Mouse (Mus musculus): ENCODE measurements around the gene Cd93. TPM values are rescaled to one million over a fixed set of nuclear protein-coding genes. Genes with fewer than 3 reads are reported as not detected.
A peak's percentile ranks its signal among the peaks of the same experiment; 100 is the strongest.

The Cd93 gene
- polyA plus RNA-seq (2015; fragmentation: Nextera tagmentation; extraction: Ambion mirVana) = 7.4 and 7.5 TPM in 2 replicates

- Histone ChIP-seq H3K9me3 (ENCODE audit: control insufficient read depth, low read length) (no peaks in the 10 kb centered on the region), H3K4me1 (replicated peaks; ENCODE audit: control insufficient read depth, insufficient read depth, low read length) (no peaks in the 10 kb centered on the region), H3K9ac (replicated peaks; ENCODE audit: low read depth, low read length) (no peak within 1 kb of the TSS), H3K36me3 (ENCODE audit: control insufficient read depth, insufficient read depth) (no peaks in the 10 kb centered on the region), H3K27me3 (replicated peaks; ENCODE audit: control insufficient read depth, insufficient read depth, low read length) (no peaks in the 10 kb centered on the region), H3K4me3 (replicated peaks; ENCODE audit: low read length) (no peak within 1 kb of the TSS), H3K27ac (ENCODE audit: low read length) (peak within 1 kb of the TSS; percentile 30; the same call in 1 of the 2 replicates), H3K4me2 (ENCODE audit: low read length) (no peak within 1 kb of the TSS)
- WGBS = 65% methylated on average over 13 of the region's 13 CpGs
- no peak for ATAC-seq
Observed at GRCm38 (mm10) chr2:148443249-148443958, at the start of gene Cd93. TSS of gene Cd93 (minus strand) at chr2:148443563.

- Histone ChIP-seq H3K36me3 (ENCODE audit: control insufficient read depth, insufficient read depth) (no peaks in the 10 kb centered on the region), H3K27me3 (replicated peaks; ENCODE audit: control insufficient read depth, insufficient read depth, low read length) (no peaks in the 10 kb centered on the region), H3K4me1 (replicated peaks; ENCODE audit: control insufficient read depth, insufficient read depth, low read length) (no peaks in the 10 kb centered on the region), H3K4me3 (replicated peaks; ENCODE audit: low read length) (no peak overlapping the region), H3K9ac (replicated peaks; ENCODE audit: low read depth, low read length) (no peak overlapping the region), H3K4me2 (ENCODE audit: low read length) (no peak overlapping the region), H3K27ac (ENCODE audit: low read length) (no peak overlapping the region), H3K9me3 (ENCODE audit: control insufficient read depth, low read length) (no peaks in the 10 kb centered on the region)
- no peak for ATAC-seq
- 89% methylated on average over 4 of the region's 4 CpGs for WGBS
Observed at GRCm38 (mm10) chr2:148492108-148492507, 48.7 kb upstream of the Cd93 start.

DNA sequence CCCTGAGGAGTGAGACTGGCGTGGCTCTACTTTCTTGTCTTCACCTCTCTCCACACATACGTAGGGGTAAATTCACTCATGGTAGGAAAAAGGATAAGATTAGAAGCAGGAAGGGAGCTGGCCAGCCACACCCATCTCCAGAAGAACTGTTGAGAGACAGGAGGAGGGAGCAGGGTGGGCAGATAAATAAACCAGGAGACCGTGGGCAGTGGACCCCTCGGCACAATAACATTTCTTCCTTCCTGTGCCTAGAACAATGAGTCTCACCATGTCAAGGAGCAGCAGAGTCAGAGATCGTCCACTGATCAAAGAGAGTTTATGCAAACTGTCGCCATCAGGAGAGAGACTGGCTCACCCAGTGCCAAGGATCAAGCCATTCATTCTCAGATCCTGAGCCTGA, 46.8 kb upstream of the Cd93 start:
- ATAC-seq = no peak
- no peak overlapping the region for H3K4me3 ChIP-seq (replicated peaks; ENCODE audit: low read length)
- H3K36me3 ChIP-seq (ENCODE audit: control insufficient read depth, insufficient read depth) = no peaks in the 10 kb centered on the region
- H3K27me3 ChIP-seq (replicated peaks; ENCODE audit: control insufficient read depth, insufficient read depth, low read length) = no peaks in the 10 kb centered on the region
- H3K4me2 ChIP-seq (ENCODE audit: low read length) = no peak overlapping the region
- 73% methylated on average over 6 of the region's 6 CpGs for WGBS
- H3K4me1 ChIP-seq (replicated peaks; ENCODE audit: control insufficient read depth, insufficient read depth, low read length) = no peaks in the 10 kb centered on the region
- no peak overlapping the region for H3K9ac ChIP-seq (replicated peaks; ENCODE audit: low read depth, low read length)
- no peaks in the 10 kb centered on the region for H3K9me3 ChIP-seq (ENCODE audit: control insufficient read depth, low read length)
- H3K27ac ChIP-seq (ENCODE audit: low read length) = no peak overlapping the region

GRCm38 (mm10) chr2:148488885-148489284, 45.5 kb upstream of the Cd93 start:
- Histone ChIP-seq H3K4me3 (replicated peaks; ENCODE audit: low read length) (no peak overlapping the region), H3K4me1 (replicated peaks; ENCODE audit: control insufficient read depth, insufficient read depth, low read length) (no peaks in the 10 kb centered on the region), H3K27ac (ENCODE audit: low read length) (no peak overlapping the region), H3K9me3 (ENCODE audit: control insufficient read depth, low read length) (no peaks in the 10 kb centered on the region), H3K4me2 (ENCODE audit: low read length) (no peak overlapping the region), H3K27me3 (replicated peaks; ENCODE audit: control insufficient read depth, insufficient read depth, low read length) (no peaks in the 10 kb centered on the region), H3K9ac (replicated peaks; ENCODE audit: low read depth, low read length) (no peak overlapping the region), H3K36me3 (ENCODE audit: control insufficient read depth, insufficient read depth) (no peaks in the 10 kb centered on the region)
- WGBS = 88% methylated on average over 2 of the region's 2 CpGs
- ATAC-seq = no peak

- Histone ChIP-seq H3K4me3 (replicated peaks; ENCODE audit: low read length) (no peak overlapping the region), H3K4me1 (replicated peaks; ENCODE audit: control insufficient read depth, insufficient read depth, low read length) (no peaks in the 10 kb centered on the region), H3K9ac (replicated peaks; ENCODE audit: low read depth, low read length) (no peak overlapping the region), H3K27ac (ENCODE audit: low read length) (no peak overlapping the region), H3K9me3 (ENCODE audit: control insufficient read depth, low read length) (no peaks in the 10 kb centered on the region), H3K27me3 (replicated peaks; ENCODE audit: control insufficient read depth, insufficient read depth, low read length) (no peaks in the 10 kb centered on the region), H3K36me3 (ENCODE audit: control insufficient read depth, insufficient read depth) (no peaks in the 10 kb centered on the region), H3K4me2 (ENCODE audit: low read length) (no peak overlapping the region)
- WGBS = 89% methylated on average over 4 of the region's 4 CpGs
- ATAC-seq = no peak
Observed at GRCm38 (mm10) chr2:148485576-148485975, 42.2 kb upstream of the Cd93 start.

DNA sequence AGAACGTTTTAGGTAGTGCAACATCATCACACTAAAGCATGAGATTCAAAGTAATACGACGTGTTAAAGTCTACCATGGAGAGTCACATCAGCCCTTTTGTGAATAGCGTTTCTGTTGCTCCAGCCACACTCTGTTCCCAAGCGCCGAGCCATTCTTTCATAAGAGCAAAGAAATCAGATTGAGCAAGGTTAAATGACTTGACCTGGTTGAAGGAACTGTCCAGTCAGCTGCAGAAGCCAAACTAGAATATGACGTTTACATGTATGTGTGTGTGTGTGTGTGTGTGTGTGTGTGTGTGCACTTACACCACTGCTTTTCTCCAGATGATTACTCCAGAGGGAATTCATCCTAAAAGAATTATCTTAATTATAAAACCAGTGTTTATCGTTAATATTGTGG, 37.0 kb upstream of the Cd93 start:
- Histone ChIP-seq H3K36me3 (ENCODE audit: control insufficient read depth, insufficient read depth) (no peaks in the 10 kb centered on the region), H3K27me3 (replicated peaks; ENCODE audit: control insufficient read depth, insufficient read depth, low read length) (no peaks in the 10 kb centered on the region), H3K4me2 (ENCODE audit: low read length) (no peak overlapping the region), H3K9me3 (ENCODE audit: control insufficient read depth, low read length) (no peaks in the 10 kb centered on the region), H3K27ac (ENCODE audit: low read length) (no peak overlapping the region), H3K4me1 (replicated peaks; ENCODE audit: control insufficient read depth, insufficient read depth, low read length) (no peaks in the 10 kb centered on the region), H3K4me3 (replicated peaks; ENCODE audit: low read length) (no peak overlapping the region), H3K9ac (replicated peaks; ENCODE audit: low read depth, low read length) (no peak overlapping the region)
- no peak for ATAC-seq
- 92% methylated on average over 8 of the region's 8 CpGs for WGBS

- Histone ChIP-seq H3K4me1 (replicated peaks; ENCODE audit: control insufficient read depth, insufficient read depth, low read length) (no peaks in the 10 kb centered on the region), H3K9me3 (ENCODE audit: control insufficient read depth, low read length) (no peaks in the 10 kb centered on the region), H3K36me3 (ENCODE audit: control insufficient read depth, insufficient read depth) (no peaks in the 10 kb centered on the region), H3K27me3 (replicated peaks; ENCODE audit: control insufficient read depth, insufficient read depth, low read length) (no peaks in the 10 kb centered on the region), H3K9ac (replicated peaks; ENCODE audit: low read depth, low read length) (no peak overlapping the region), H3K4me2 (ENCODE audit: low read length) (no peak overlapping the region), H3K4me3 (replicated peaks; ENCODE audit: low read length) (no peak overlapping the region), H3K27ac (ENCODE audit: low read length) (no peak overlapping the region)
- WGBS = 33% methylated on average over 3 of the region's 3 CpGs
- peak; percentile 65 for ATAC-seq
Observed at GRCm38 (mm10) chr2:148478141-148478701, 34.9 kb upstream of the Cd93 start.

DNA sequence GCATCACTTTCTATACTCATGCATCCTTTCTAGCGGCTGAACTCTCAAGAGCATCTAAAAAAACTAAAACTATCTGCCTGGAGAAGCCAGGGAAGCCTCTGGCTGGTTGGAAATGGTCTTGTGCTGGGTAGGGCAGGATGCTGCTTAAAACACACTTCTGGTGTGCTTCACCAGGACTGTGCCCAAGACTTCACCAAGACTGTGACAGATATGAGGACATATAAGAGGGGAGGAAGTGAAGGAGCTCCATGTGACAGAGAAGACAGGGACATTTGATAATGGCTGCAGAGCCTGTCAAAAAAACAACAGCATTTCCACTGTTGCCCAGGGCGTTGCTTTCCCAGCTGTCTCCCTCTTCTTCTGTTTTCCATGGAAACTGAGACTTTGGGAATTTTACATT, 34.0 kb upstream of the Cd93 start:
- no peak overlapping the region for H3K27ac ChIP-seq (ENCODE audit: low read length)
- H3K4me2 ChIP-seq (ENCODE audit: low read length) = no peak overlapping the region
- no peak for ATAC-seq
- no peak overlapping the region for H3K4me3 ChIP-seq (replicated peaks; ENCODE audit: low read length)
- no peaks in the 10 kb centered on the region for H3K4me1 ChIP-seq (replicated peaks; ENCODE audit: control insufficient read depth, insufficient read depth, low read length)
- no peaks in the 10 kb centered on the region for H3K27me3 ChIP-seq (replicated peaks; ENCODE audit: control insufficient read depth, insufficient read depth, low read length)
- 92% methylated on average over 2 of the region's 2 CpGs for whole genome bisulfite sequencing
- H3K36me3 ChIP-seq (ENCODE audit: control insufficient read depth, insufficient read depth) = no peaks in the 10 kb centered on the region
- no peaks in the 10 kb centered on the region for H3K9me3 ChIP-seq (ENCODE audit: control insufficient read depth, low read length)
- no peak overlapping the region for H3K9ac ChIP-seq (replicated peaks; ENCODE audit: low read depth, low read length)

- WGBS = 80% methylated on average over 4 of the region's 4 CpGs
- ATAC-seq = no peak
- H3K4me3 ChIP-seq (replicated peaks; ENCODE audit: low read length) = no peak overlapping the region
Observed at GRCm38 (mm10) chr2:148476576-148476975, 33.2 kb upstream of the Cd93 start.

More at GRCm38 (mm10) chr2:148476576-148476975, 33.2 kb upstream of the Cd93 start:
- Histone ChIP-seq H3K27ac (ENCODE audit: low read length) (no peak overlapping the region), H3K4me1 (replicated peaks; ENCODE audit: control insufficient read depth, insufficient read depth, low read length) (no peaks in the 10 kb centered on the region), H3K9me3 (ENCODE audit: control insufficient read depth, low read length) (peaks cover 3% of the 10 kb centered on the region; the same call in 1 of the 2 replicates), H3K36me3 (ENCODE audit: control insufficient read depth, insufficient read depth) (no peaks in the 10 kb centered on the region), H3K9ac (replicated peaks; ENCODE audit: low read depth, low read length) (no peak overlapping the region), H3K4me2 (ENCODE audit: low read length) (no peak overlapping the region), H3K27me3 (replicated peaks; ENCODE audit: control insufficient read depth, insufficient read depth, low read length) (no peaks in the 10 kb centered on the region)

Data from forebrain, embryonic 16.5 days (tissue).